Mouse (Mus musculus): ENCODE results near the gene C2cd2. TPM values are rescaled to one million over a fixed set of nuclear protein-coding genes. Genes with fewer than 3 reads are reported as not detected.

The C2cd2 gene
- total RNA-seq, 2 experiments from 2014 or later: 11.0 to 15.6 TPM

DNA sequence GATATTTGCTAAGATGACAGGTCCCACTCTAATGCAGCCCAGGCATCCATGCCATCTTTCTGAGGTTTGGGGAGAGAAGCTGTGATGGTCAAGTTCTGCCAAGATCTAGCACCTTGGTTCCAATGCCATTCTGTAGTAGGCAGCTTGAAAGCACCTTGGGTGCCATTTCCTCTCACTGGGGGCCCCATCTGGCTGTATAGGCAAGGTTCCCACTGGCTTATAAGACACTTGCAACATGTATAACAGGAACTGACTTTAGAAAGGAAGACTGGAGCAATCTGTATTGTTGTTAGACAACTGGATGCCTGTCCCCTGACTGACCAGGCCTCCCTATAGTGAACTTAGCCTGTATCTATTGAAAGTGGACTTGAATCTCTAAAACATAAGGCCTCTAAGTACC is 74.6 kb downstream of the C2cd2 start:
- no peak for DNase-seq (ENCODE audit: low spot score in 2 of 2)

- DNase-seq (ENCODE audit: low spot score in 2 of 2): no peak
These were observed 78.7 kb downstream of the C2cd2 start for GRCm38 (mm10) chr16:97883696-97884095.

DNA sequence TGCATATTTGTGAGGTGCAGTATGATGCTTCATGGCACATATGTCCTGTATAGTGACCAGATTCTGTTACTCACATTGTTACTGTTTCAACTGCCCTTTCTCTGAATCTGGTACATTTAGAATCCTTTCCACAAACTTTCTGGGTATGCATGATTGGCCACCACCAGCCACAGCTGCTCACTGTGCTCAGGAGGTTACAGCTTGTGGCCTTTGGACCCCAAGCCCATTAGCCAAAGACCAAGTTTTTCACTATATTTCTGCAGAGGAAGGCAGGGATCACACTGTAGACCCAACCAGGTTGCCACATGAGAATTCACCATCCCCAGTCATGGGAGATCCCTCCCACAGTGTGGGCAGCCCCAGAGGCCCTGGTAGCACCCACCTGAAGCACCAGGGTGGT is 79.5 kb downstream of the C2cd2 start:
- no peak for DNase-seq (ENCODE audit: low spot score in 2 of 2)

DNA sequence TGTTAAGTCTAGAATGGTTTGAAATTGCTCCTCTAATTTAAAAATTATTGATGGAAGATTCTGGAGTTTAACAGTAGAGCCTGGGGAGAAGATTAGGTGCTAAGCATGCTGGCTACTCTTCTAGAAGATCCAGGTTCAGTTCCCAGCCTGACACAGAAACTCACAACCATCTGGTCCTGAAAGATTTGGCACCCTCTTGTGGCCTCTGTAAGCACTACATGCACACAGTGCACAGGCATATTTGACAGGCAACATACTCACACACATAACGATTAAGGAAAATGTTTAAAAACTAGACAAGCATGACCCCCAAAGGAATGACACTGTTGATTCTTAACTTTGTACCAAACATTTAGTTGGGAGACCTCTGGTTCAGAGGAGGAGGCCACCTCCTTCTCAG is 83.3 kb downstream of the C2cd2 start:
- peak; percentile 38 to 58 for DNase-seq (ENCODE audit: low spot score in 2 of 2)

- no peak for DNase-seq (ENCODE audit: low spot score in 2 of 2)
These were observed 84.9 kb downstream of the C2cd2 start for GRCm38 (mm10) chr16:97877502-97877901.

DNA sequence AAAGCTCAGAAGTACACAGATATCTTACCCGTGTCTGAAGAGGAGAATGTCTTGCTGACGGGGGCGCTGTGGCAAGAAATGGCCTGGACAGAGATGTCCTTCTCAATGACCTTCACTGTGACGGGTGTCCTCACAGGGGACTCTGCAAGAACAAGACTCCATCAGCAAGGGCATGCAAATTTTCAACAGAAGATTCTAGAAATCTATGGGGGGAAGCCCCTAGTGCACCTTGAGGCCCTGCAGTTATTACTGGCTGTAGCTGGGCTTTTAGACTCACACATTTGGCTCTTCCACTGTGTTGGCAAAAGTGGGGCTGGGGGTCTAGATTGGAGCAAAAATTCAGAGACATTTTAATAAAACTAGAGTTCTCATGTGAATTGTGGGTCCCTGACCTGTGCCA is 87.3 kb downstream of the C2cd2 start:
- no peak for DNase-seq (ENCODE audit: low spot score in 2 of 2)

DNA sequence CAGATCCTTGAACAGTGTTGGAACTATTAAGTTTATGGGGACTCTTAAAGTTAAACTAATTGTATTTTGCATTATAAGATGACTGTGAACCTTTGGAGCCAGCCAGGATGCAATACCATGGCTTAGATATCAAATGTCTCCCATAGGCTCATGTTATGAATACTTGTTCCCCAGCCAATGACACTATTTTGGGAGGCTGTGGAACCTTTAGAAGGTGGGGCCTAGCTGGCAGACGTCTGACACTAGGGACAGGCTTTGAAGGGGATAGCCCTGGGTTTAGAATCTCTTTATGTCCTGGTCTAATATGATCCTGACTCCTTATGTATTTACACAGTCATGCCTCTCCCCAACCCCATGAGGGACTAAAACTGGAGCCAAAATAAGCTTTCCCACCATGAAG is 88.0 kb downstream of the C2cd2 start:
- DNase-seq (ENCODE audit: low spot score in 2 of 2): no peak

GRCm38 (mm10) chr16:97872657-97873056 is 89.7 kb downstream of the C2cd2 start:
- DNase-seq (ENCODE audit: low spot score in 2 of 2): no peak

DNA sequence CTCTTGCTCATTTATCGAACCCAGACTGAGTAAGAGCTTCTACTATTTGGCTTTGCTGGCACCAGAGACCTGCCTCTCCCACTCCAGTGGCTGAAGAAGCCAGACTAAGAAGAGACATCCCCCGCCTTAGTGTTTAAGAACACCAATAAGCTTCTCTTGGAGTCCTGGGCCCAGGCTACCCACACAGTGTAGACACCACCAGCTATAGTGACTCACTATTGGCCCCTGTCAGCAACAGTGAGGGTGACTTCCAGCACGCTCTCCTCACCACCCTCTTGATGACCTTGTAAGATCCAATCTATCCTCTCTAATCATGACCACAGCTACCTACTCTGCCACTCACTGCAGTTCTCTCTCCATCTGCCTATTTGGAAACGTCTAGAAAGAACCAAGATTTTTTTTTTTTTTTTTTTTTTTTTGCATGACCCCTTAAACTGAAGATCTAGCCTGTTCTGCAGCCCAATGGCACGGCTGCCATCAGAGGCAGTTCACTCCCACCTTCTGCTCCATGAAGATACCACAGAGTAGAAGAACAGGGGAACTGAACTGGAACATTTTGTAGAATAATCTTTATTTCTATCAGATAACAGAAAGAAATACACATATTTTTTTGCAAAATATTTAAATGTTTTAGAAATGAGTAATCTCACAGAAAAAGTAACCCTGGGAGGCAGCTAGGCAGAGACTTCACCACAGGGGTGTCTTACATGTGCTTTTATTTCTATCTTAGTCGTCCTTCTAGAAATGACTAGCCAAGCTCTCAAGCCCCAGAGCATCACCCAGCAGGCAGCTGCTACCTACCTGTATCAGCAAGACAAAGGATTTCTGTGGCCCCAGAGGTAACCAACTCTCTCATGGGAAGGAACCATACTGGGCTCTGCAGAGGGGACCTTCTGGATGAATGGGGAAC is 93.0 kb downstream of the C2cd2 start:
- DNase-seq (ENCODE audit: low spot score in 2 of 2): no peak

DNA sequence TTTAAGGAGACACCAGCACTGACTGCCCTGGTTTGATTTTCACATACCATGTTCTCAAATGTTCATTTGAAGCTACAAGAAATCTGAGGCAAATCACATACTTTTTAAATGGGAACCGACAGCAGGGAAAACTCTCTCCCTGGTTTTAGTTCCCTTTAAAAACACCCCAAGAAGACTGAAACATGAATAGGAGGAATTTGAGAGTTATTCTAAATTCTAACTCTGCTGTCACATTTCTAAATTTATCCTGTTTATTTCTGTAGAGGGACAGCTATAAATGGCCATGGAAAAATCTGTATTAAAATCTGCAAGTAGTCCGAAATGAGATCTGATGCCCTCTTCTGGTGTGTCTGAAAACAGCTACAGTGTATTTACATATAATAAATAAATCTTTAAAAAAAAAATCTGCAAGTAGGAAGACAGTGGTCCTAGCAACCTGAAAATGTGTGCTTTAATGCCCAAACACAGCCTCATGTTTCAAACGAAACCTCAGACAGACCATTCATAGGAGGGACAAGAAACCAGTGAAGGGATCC is 98.4 kb downstream of the C2cd2 start:
- DNase-seq (ENCODE audit: low spot score in 2 of 2): no peak

GRCm38 (mm10) chr16:97856050-97856449 is 106.3 kb downstream of the C2cd2 start:
- DNase-seq (ENCODE audit: low spot score in 2 of 2): no peak

DNA sequence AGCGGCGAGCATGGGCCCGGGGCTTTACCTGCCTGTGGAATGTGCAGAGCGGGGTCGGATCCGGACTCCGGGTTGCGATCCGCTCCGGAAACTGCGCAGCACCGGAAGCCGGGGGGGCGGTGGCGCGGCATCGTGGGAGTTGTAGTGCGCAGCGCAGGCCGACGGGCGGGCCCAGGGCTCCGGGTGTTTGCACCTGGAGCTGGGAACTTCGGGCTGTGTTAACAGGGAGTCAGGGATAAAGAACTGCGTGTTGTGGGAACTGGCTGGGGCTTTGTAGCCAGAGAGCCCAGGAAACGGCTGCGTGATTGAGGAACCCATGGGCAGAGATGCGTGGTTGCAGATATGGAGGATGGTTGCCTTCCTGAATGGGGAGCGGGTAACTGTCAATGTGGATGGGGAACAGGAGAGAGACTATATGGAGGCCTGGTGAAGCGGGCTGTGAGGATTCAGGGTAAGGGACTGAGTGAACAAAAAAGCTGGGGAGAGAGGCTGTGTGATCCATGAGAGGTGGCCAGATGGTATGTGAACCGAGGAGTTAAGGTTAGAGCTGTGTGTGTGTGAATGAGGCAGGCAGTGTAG is 110.6 kb downstream of the C2cd2 start, which contains the start of gene Prdm15:
Gene Prdm15, minus strand, starts transcription at position 110 of the 579 bp plus-strand sequence.
- DNase-seq (ENCODE audit: low spot score in 2 of 2): peak; percentile 89 to 92

DNA sequence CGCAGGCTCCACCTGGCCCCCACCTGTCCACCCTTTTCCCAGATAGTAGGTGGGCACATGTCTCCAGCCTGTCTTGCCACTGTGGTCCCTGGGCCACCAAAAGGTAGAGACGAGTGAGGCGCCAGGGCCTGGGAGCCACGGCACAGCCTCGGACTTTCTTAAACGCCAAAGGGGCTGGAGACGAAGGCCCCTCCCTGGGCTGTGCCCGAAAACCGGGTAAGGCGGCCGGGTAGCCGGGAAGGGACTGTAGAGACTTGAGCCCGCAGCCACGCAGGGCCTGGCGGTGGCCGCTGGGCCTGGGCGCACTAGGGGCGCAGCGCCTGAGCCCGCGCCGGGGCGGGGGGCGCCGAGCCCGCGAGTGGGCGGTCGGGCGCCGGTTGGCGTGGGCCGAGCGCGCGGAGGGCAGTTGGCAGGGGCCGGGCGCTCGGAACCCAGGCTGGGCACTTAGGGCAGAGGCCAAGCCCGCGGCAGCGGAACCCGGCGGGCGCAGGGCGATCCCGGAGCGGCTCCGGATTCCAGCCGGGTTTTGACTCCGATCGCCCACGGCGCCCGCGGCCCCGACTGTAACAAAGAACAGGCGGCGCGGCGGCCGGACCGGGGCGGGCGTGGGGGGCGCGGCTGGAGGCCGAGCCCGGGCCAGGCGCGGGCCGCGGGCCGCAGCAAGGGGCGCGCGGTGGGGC is 111.2 kb downstream of the C2cd2 start:
- DNase-seq (ENCODE audit: low spot score in 2 of 2): peak; percentile 75 to 82

- peak; percentile 36 to 57 for DNase-seq (ENCODE audit: low spot score in 2 of 2)
These were observed 111.7 kb downstream of the C2cd2 start for GRCm38 (mm10) chr16:97850667-97851060.

DNA sequence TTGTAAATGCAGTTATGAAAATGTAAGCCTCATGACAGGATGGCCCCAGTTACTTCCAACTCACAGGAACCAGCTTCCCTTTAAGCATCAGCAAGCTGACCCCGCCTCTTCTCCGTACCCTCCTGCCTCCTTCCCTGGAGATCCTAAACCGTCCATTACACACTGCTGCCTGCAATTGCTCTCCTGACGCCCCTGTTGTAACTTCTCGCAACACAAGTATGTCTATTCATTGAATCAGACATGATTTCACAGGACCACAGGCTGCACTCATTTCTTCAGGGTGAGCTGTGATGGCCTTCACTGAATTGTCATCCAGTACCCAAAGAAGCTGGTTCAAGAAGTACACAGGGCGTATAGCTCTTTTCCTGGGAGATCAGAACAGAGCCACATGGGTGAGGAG is 113.6 kb downstream of the C2cd2 start:
- DNase-seq (ENCODE audit: low spot score in 2 of 2): no peak

- DNase-seq (ENCODE audit: low spot score in 2 of 2): no peak
These were observed 117.1 kb downstream of the C2cd2 start for GRCm38 (mm10) chr16:97844967-97845937.

DNA sequence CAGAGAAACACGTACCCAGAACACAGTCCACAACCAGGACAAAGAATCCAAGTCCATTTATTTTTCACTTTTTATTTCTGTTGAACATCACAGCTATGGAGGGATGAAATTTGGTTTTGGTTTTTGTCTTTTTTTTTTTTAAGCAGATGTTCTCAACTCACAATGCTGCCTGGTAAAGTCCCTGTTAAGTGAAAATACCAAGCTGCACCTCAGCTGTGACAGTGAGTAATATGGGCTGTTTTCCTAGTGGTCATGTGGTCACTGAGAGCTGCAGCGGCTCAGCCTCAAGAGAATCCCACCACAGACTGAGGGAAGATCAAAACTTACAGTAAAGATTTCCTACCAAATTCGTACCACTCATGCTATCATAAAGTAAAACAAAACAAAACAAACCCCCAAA is 130.2 kb downstream of the C2cd2 start:
- DNase-seq (ENCODE audit: low spot score in 2 of 2): no peak

GRCm38 (mm10) chr16:97828207-97828606 is 134.2 kb downstream of the C2cd2 start:
- DNase-seq (ENCODE audit: low spot score in 2 of 2): no peak

- no peak for DNase-seq (ENCODE audit: low spot score in 2 of 2)
These were observed 138.9 kb downstream of the C2cd2 start for GRCm38 (mm10) chr16:97823311-97824007.

DNA sequence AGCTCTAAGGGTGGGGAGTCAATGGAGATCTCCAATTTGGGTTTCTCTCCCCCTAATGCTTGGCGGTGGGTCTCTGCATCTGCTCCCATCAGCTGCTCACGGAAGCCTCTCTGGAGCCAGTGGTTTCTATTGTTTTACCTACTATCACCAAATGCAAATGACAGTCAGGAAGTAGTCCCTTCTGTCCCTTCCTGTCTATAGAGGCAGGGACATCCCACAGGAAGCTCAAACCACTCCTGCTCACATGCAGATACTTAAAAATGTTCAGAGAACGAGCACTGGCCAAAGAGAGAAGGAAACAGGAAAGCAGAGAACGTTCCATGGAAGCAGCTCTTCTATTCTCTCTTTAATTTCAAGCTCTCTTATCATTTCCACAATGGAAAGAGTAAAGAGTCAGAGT is 142.9 kb downstream of the C2cd2 start:
- no peak for DNase-seq (ENCODE audit: low spot score in 2 of 2)

All from left cerebral cortex, adult 18-20 months (tissue).